Mouse (Mus musculus): ENCODE data around the gene 9330161L09Rik.

DNA sequence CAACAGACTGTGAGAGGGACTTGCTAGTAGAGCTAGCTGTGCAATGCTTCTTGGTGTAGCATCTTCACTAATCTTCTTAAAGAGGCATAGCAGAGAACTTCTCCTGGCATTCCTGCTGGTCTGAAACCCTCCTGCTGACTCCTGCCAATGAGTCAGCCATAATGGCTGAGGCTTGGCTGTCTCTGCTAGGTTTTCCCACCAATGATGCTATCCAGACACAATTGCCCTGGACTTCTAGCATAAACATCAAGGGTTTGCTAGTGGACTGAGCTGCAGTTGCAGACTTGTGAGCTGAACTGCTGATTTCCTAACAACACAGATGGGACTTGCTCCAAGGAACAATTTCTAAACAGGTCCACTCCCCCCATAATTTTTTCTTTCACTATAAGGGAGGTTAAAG is 45.7 kb upstream of the 9330161L09Rik start:
- no peak for TF ChIP-seq CTCF (IDR thresholded peaks at IDR 0.05; ENCODE audit: control insufficient read depth, insufficient read depth, low read length)
- no peak for TF ChIP-seq POLR2A (IDR thresholded peaks at IDR 0.05; ENCODE audit: borderline replicate concordance, control insufficient read depth, low read depth, low read length)

All from bone marrow, adult 2 months (tissue).